Mouse (Mus musculus) embryonic facial prominence, embryonic 11.5 days (tissue): Measurements from ENCODE around the gene Sirt3. TPM values are rescaled to one million over a fixed set of nuclear protein-coding genes. Genes with fewer than 3 reads are reported as not detected.
A peak's percentile ranks its signal among the peaks of the same experiment; 100 is the strongest.

Experiments used
- ATAC-seq: fragments of 200-750 bp; cut with Nextera tagmentation; replicated peaks from 2 replicates; pipeline ENCODE4 v1.8.0; 2017; ENCODE audit warnings: low read depth; ENCODE audit not compliant: insufficient number of reproducible peaks, low FRiP score, low TSS enrichment
- DNase-seq: peaks from one replicate; pipeline ENCODE4 v3.0.0-alpha.2; 2015; ENCODE audit warnings: low spot score
- H3K27ac ChIP-seq: fragments of 300-500 bp; sonication (generic); replicated peaks from 2 replicates; pipeline ENCODE4 v1.5.1; 2014; ENCODE audit warnings: mild to moderate bottlenecking, low read depth, low read length, control low read depth
- H3K27me3 ChIP-seq: fragments of 300-500 bp; sonication (generic); 2 replicates; pipeline ENCODE4 v1.6.1; 2014; ENCODE audit warnings: mild to moderate bottlenecking, low read length, moderate library complexity, mixed read lengths; ENCODE audit not compliant: control insufficient read depth, insufficient read depth
- H3K36me3 ChIP-seq: fragments of 300-500 bp; sonication (generic); replicated peaks from 2 replicates; pipeline ENCODE4 v1.6.1; 2014; ENCODE audit warnings: low read depth, mild to moderate bottlenecking, low read length, moderate library complexity, mixed read lengths; ENCODE audit not compliant: control insufficient read depth, insufficient read depth
- H3K4me1 ChIP-seq: fragments of 300-500 bp; sonication (generic); 2 replicates; pipeline ENCODE4 v1.6.1; 2014; ENCODE audit warnings: low read length, mixed read lengths; ENCODE audit not compliant: control insufficient read depth, insufficient read depth
- H3K4me2 ChIP-seq: fragments of 300-500 bp; sonication (generic); 2 replicates; pipeline ENCODE4 v1.6.1; 2014; ENCODE audit warnings: low read depth, mild to moderate bottlenecking, control low read depth, low read length, moderate library complexity
- H3K4me3 ChIP-seq: fragments of 300-500 bp; sonication (generic); 2 replicates; pipeline ENCODE4 v1.5.1; 2014; ENCODE audit warnings: low read depth, low read length, control low read depth
- H3K9ac ChIP-seq: fragments of 300-500 bp; sonication (generic); replicated peaks from 2 replicates; pipeline ENCODE4 v1.6.1; 2014; ENCODE audit warnings: mild to moderate bottlenecking, control low read depth, low read length
- H3K9me3 ChIP-seq: fragments of 300-500 bp; sonication (generic); replicated peaks from 2 replicates; pipeline ENCODE4 v1.6.1; 2016; ENCODE audit warnings: mild to moderate bottlenecking, low read length, inconsistent platforms, mixed read lengths; ENCODE audit not compliant: control insufficient read depth
- WGBS: fragments of 180-500 bp; shearing (Covaris S2); extraction: QIAGEN DNeasy Blood & Tissue Kit; methylation state at CpG from one replicate; pipeline ENCODE4 v1.1.7; 2014; 5-methylcytosine and 5-hydroxymethylcytosine counted together
- polyA plus RNA-seq: library from polyadenylated mRNA; unstranded; fragments of >200 nt; fragmentation: Nextera tagmentation; extraction: Ambion mirVana; gene quantifications from 2 replicates; pipeline ENCODE4 v1.2.1, GENCODE M21; 2014

Sirt3 gene
- polyA plus RNA-seq, 1 experiment from 2014 or later, result 17.1 TPM

DNA sequence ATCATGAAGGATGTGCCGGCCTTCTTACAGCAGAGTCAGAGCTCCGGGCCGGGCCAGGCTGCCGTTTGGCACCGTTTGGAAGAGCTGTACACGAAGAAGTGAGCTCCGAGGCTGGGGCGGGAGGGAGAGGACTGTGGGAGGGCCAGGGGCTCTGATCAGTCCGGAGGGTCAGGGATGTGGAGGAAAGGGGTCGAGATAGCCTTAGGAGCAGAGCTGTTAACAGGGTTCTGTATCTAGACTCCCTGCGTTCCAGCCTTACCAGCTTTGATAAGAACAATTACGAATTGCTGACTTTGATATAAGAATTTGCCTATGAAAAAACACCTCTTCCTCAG is 327 bp upstream of the Sirt3 start:
- Histone ChIP-seq H3K27me3 (no peaks in the 10 kb centered on the region), H3K4me2 (peak overlapping the region; percentile 63), H3K9ac (peak overlapping the region; percentile 75), H3K9me3 (no peaks in the 10 kb centered on the region), H3K27ac (no peak overlapping the region), H3K4me3 (peak overlapping the region; percentile 78), H3K4me1 (0 out of 2 replicates have a peak, but pooled peaks cover 2% of the 10 kb centered on the region), H3K36me3 (no peaks in the 10 kb centered on the region)
- ATAC-seq (no peak; the same call in none of the 2 replicates), DNase-seq (no peak)
- WGBS, result 0% methylated on average over 12 of the region's 12 CpGs

DNA sequence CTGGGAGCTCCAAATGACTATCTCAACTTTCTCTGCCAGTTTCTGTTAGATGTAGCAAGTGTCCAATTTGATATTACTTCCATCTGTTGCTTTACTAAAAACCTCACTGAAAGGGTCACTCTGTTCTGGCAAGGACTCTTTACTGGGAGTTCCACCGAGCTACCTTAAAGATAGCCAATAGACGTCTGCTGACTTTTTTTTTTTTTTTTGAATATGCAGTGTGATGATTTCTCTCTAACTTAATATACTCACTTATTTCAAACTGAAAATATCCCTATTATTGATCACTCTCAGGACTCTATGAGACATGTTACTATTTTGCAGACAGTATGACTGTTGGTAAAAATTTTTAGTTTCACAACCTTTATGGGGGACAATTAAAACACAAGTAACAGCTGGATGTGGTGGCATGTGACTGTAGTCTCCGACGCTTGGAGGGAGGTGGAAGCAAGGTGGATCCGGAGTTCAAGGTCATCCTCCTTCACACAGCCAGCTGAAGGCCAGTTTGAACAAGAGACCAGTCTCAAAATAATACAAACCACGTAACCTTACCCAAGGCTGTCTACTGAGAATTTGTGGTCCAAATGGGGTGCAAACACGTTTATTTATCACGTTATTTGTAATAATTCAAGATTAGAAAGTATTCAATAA is 1.1 kb downstream of the Sirt3 start:
- Histone ChIP-seq H3K27ac (no peak overlapping the region), H3K9me3 (no peaks in the 10 kb centered on the region), H3K36me3 (no peaks in the 10 kb centered on the region), H3K4me1 (0 out of 2 replicates have a peak, but pooled peaks cover 2% of the 10 kb centered on the region), H3K27me3 (no peaks in the 10 kb centered on the region), H3K4me2 (peak overlapping the region; percentile 63), H3K4me3 (peak overlapping the region; percentile 78), H3K9ac (peak overlapping the region; percentile 75)
- no peak for DNase-seq
- WGBS, result 22% methylated on average over 8 of the region's 8 CpGs
- no peak for ATAC-seq

GRCm38 (mm10) chr7:140880419-140880818 is 1.7 kb downstream of the Sirt3 start:
- Histone ChIP-seq H3K27me3 (no peaks in the 10 kb centered on the region), H3K9me3 (no peaks in the 10 kb centered on the region), H3K4me2 (no peak overlapping the region), H3K9ac (no peak overlapping the region), H3K27ac (no peak overlapping the region), H3K4me1 (0 out of 2 replicates have a peak, but pooled peaks cover 2% of the 10 kb centered on the region), H3K4me3 (no peak overlapping the region), H3K36me3 (no peaks in the 10 kb centered on the region)
- DNase-seq (no peak), ATAC-seq (no peak)
- 85% methylated on average over 3 of the region's 3 CpGs for WGBS

- no peaks in the 10 kb centered on the region for H3K36me3 ChIP-seq
- no peaks in the 10 kb centered on the region for H3K9me3 ChIP-seq
- ATAC-seq, result no peak
- no peak overlapping the region for H3K9ac ChIP-seq
- H3K27me3 ChIP-seq, result no peaks in the 10 kb centered on the region
- DNase-seq, result no peak
- 86% methylated on average over 7 of the region's 7 CpGs for WGBS
- no peak overlapping the region for H3K4me2 ChIP-seq
- H3K4me3 ChIP-seq, result no peak overlapping the region
- no peak overlapping the region for H3K27ac ChIP-seq
- H3K4me1 ChIP-seq, result 0 out of 2 replicates have a peak, but pooled peaks cover 2% of the 10 kb centered on the region
Observed at GRCm38 (mm10) chr7:140879355-140879754, 2.8 kb downstream of the Sirt3 start.

DNA sequence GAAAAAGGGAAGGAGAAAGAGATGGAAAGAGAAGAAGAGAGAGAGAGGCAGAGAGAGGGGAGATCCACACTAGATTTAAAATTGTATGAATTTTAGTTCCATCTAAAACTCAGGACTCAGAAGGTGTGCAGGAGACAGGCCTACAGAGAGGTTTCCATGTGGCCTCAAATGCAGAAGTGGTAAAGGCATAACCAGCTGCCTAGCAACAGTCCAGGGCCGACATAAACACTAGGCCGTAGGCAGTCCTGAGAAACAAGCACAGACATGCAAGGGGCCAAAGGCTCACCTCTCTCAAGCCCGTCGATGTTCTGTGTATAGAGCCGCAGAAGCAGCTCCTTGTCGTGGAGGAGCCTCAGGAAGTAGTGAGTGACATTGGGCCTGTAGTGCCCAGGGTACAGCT is 4.7 kb downstream of the Sirt3 start:
- Histone ChIP-seq H3K36me3 (no peaks in the 10 kb centered on the region), H3K9me3 (no peaks in the 10 kb centered on the region), H3K27ac (no peak overlapping the region), H3K4me3 (no peak overlapping the region), H3K4me2 (no peak overlapping the region), H3K4me1 (no peaks in the 10 kb centered on the region), H3K27me3 (no peaks in the 10 kb centered on the region), H3K9ac (no peak overlapping the region)
- DNase-seq (no peak), ATAC-seq (no peak)
- WGBS, result 80% methylated on average over 6 of the region's 6 CpGs

DNA sequence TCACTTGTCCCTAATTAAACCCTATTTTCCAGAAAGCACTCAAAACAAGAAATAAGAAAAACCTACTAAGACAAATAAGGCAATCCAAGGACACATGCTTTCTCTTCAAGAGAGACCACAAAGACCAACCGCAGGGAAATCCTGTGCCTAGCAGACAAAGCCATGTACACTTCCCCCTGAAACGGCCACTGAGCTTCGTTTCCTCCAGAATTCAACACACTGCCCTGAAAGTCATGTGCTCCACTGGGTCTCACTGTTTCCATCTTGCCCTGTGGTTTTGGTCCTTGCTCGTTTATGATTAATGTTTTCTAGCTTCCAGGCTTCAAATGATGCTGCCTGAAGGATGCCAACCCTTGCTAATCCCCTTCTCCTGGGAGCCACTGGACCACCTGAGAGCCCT is 7.9 kb downstream of the Sirt3 start:
- no peak overlapping the region for H3K9ac ChIP-seq
- H3K27ac ChIP-seq, result no peak overlapping the region
- H3K27me3 ChIP-seq, result no peaks in the 10 kb centered on the region
- WGBS, result 90% methylated on average over 4 of the region's 4 CpGs
- no peak overlapping the region for H3K4me2 ChIP-seq
- ATAC-seq (no peak), DNase-seq (no peak)
- no peak overlapping the region for H3K4me3 ChIP-seq
- no peaks in the 10 kb centered on the region for H3K9me3 ChIP-seq
- H3K4me1 ChIP-seq, result no peaks in the 10 kb centered on the region
- no peaks in the 10 kb centered on the region for H3K36me3 ChIP-seq

DNA sequence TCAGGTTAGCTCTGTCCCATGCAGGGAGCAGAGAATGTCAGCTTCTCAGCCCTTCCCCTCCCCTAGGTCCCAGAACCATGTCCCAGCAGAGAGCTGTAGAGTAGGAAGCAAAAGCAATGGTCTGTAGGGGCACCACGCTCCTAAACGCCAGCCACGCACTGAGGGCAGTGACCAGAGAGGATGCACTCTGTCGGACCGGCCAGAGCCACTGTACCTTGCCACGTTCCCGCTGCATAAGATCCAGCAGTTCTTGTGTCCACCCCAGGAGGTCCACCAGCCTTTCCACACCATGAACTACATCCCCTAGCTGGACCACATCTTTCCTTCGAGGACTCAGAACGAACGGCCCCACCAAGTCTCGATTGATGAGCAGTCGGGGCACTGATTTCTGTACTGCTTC is 17.3 kb downstream of the Sirt3 start:
- Histone ChIP-seq H3K4me2 (no peak overlapping the region), H3K27ac (no peak overlapping the region), H3K4me1 (no peaks in the 10 kb centered on the region), H3K4me3 (no peak overlapping the region), H3K27me3 (no peaks in the 10 kb centered on the region), H3K9me3 (no peaks in the 10 kb centered on the region), H3K36me3 (peaks cover 7% of the 10 kb centered on the region; the same call in 1 of the 2 replicates), H3K9ac (no peak overlapping the region)
- 88% methylated on average over 12 of the region's 12 CpGs for WGBS
- DNase-seq, result no peak
- no peak for ATAC-seq

DNA sequence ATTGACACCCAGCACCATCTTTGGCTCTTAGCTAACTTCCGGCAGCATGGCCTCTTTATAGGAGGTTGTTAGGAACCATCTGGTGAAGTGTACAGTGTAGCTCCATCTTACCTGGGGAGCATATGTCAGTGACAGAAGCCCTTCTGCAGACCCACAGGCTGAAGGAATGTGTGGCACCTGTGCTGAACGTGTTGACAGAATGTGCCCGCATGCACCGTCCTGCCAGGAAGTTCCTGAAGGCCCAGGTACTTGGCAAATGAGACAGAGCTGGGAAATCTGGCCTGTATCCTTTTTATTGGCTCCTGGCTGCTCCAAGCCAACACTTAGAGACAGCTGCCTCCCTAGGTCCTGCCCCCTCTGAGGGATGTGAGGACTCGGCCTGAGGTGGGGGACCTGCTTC is 21.4 kb downstream of the Sirt3 start:
- no peak overlapping the region for H3K9ac ChIP-seq

More for the DNA sequence above, 21.4 kb downstream of the Sirt3 start:
- H3K4me1 ChIP-seq, result peaks cover 2% of the 10 kb centered on the region
- H3K4me3 ChIP-seq, result no peak overlapping the region
- no peak for ATAC-seq
- WGBS, result 92% methylated on average over 5 of the region's 5 CpGs
- H3K4me2 ChIP-seq, result no peak overlapping the region
- no peaks in the 10 kb centered on the region for H3K9me3 ChIP-seq
- H3K27ac ChIP-seq, result no peak overlapping the region
- H3K36me3 ChIP-seq, result peaks cover 7% of the 10 kb centered on the region; the same call in 1 of the 2 replicates
- no peak for DNase-seq
- no peaks in the 10 kb centered on the region for H3K27me3 ChIP-seq
